Mouse (Mus musculus): ENCODE results near the gene Dusp1. TPM values are rescaled to one million over a fixed set of nuclear protein-coding genes. Genes with fewer than 3 reads are reported as not detected.

Dusp1 gene
- polyA plus RNA-seq, 1 experiment from 2014 or later, result 28.3 TPM

DNA sequence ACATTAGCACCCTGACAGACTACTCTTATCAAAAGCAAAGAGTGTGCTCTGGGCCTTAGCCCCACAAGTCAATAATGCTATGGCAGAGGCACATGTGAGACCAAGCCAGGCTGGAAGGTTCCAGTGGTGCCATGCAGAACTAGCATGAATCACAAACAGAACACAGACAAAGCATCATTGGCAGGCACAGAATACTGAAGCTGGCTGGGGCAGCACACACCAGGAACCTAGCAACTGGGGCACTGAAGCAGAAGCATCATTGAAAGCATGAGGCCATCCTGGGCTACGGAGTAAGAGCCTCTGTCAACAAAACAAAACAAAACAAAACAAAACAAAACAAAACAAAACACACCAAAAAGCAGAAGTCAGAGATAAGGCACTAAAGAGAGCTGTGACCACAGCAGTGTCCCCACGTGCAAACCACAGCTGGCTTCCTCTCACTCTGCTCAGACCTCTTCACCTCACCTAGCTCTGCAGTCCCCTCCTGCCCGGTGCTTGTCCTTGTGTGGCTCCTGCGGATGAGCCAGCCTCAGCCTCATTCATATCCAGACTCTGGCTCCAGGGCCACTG, 29.4 kb downstream of the Dusp1 start:
- 28% methylated on average over 4 of the region's 4 CpGs for WGBS (ENCODE audit: missing documents)
- Histone ChIP-seq H3K4me3 (ENCODE audit: inconsistent target) (no peak overlapping the region), H3K27ac (peak overlapping the region; percentile 97), H3K36me3 (ENCODE audit: inconsistent target) (no peaks in the 10 kb centered on the region), H3K79me2 (ENCODE audit: inconsistent target) (no peaks in the 10 kb centered on the region)

DNA sequence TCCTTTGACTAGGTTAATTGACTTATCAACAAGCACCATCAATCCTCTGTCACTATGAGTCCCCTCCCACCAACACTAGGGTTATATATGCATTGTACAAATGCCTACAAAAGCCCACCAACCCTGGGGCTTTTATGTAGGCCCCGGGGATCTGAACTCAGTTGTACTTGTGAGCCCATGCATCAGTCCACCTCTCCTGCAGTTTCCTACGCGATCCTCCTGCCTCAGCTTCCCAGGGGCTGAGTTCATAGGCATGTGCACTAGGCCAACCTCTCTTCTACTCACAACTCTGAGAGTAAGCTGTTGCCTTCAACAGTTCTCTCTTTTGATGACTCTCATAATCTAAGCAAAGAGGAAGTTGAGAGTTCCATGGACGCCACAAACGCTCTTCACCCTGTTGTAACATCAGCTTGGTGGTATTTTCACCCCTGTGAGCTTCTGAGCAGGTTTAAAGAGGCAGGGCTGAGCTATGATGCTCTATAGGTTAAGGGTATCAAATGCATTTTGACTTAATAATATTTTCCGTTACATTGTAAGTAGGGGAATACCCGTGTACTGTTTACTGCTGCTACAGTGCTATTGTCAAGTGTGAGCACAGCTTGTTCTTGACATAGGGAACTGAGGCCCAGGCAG, 30.4 kb downstream of the Dusp1 start:
- Histone ChIP-seq H3K27ac (peak overlapping the region; percentile 97), H3K79me2 (ENCODE audit: inconsistent target) (no peaks in the 10 kb centered on the region), H3K4me3 (ENCODE audit: inconsistent target) (no peak overlapping the region), H3K36me3 (ENCODE audit: inconsistent target) (no peaks in the 10 kb centered on the region)
- WGBS (ENCODE audit: missing documents), result 38% methylated on average over 7 of the region's 7 CpGs

DNA sequence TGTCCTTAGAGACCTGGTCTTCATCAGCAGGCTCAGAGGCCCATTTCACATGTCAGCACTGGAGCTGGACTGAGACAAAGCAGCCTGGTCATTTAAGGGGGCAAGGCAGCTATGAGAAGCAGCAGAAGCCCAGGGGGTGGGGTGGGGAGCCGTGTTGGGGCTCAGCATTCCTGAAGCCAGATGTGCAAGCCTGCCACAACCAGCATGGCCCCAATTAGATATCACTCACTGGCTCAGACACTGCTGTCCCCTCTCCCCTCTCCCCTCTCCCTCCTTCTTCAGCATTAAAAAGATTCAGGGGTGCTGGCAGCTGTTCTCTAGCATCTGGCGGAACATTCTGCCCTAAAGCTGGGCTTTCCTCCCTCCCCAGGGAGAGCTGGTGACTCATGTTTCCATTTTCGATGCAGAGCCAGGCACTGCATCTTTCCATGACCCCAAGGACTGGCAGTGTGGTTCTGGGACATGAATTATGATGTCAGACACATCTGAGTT, 31.3 kb downstream of the Dusp1 start:
- Histone ChIP-seq H3K36me3 (ENCODE audit: inconsistent target) (no peaks in the 10 kb centered on the region), H3K79me2 (ENCODE audit: inconsistent target) (no peaks in the 10 kb centered on the region), H3K27ac (peak overlapping the region; percentile 97), H3K4me3 (ENCODE audit: inconsistent target) (no peak overlapping the region)
- 81% methylated on average over 3 of the region's 3 CpGs for WGBS (ENCODE audit: missing documents)

DNA sequence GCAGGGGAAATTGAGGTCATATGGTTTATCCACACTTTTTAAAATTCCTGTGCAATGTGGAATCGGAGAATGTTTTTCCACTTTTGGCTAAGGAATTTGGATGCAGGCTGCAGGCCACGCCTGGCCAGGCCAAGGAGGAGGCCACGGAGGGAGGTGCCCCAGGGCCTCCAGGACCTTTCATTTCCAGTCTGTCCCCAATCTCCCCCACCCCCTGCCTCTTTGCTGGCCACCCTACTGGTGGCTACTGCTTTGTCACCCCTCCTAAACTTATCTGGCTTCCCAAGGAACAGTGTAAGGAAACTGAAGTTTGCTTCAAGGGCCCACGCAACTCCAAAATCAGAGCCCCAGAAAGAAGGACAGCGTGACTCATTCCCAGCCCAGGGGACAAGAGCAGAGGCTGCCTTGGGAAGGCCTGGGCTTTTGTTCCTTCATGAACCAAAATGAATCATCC, 32.1 kb downstream of the Dusp1 start:
- H3K4me3 ChIP-seq (ENCODE audit: inconsistent target), result no peak overlapping the region
- H3K27ac ChIP-seq, result no peak overlapping the region
- H3K79me2 ChIP-seq (ENCODE audit: inconsistent target), result no peaks in the 10 kb centered on the region
- 97% methylated on average over 5 of the region's 5 CpGs for WGBS (ENCODE audit: missing documents)
- no peaks in the 10 kb centered on the region for H3K36me3 ChIP-seq (ENCODE audit: inconsistent target)

DNA sequence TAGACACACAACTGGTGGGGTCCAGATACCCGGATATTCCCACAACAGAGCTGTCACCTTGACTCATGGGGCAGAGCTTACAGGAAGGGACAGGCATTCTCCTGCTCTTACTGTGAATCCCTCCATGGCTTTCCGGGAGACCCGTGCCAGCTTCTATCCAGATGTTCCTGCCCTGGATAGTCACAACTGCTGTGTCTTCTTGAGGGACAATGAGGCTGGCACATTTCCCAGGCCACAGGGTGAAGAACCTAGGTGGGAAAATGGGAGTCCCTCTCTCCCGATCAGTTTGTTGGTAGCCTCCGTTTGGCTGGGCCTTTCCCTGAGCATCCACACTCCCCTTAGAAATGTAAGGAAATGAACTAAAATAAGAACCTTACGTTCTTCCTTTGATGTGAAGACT, 33.2 kb downstream of the Dusp1 start:
- Histone ChIP-seq H3K27ac (no peak overlapping the region), H3K4me3 (ENCODE audit: inconsistent target) (no peak overlapping the region), H3K36me3 (ENCODE audit: inconsistent target) (no peaks in the 10 kb centered on the region), H3K79me2 (ENCODE audit: inconsistent target) (no peaks in the 10 kb centered on the region)
- 95% methylated on average over 6 of the region's 6 CpGs for WGBS (ENCODE audit: missing documents)

DNA sequence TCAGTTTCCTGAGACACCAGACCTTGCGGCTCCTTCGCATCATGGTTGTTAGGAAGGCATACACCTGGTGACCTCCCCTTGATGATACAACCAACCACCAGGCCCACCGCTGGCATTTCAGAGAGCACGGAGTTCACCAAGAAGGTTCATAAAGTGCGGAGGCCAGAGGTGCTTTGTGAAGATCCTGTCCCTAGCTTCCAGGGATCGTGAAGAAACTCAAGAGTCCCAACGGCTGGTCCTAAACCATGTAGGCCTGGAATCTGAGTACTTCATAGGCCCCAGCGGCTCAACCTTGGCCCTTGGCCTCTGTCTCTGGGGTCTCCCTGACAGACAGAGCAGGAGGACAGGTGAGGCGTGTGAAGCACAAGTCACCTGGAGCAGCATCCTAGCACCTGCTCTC, 34.6 kb downstream of the Dusp1 start:
- Histone ChIP-seq H3K36me3 (ENCODE audit: inconsistent target) (no peaks in the 10 kb centered on the region), H3K79me2 (ENCODE audit: inconsistent target) (no peaks in the 10 kb centered on the region), H3K4me3 (ENCODE audit: inconsistent target) (no peak overlapping the region), H3K27ac (no peak overlapping the region)
- WGBS (ENCODE audit: missing documents), result 93% methylated on average over 9 of the region's 9 CpGs

DNA sequence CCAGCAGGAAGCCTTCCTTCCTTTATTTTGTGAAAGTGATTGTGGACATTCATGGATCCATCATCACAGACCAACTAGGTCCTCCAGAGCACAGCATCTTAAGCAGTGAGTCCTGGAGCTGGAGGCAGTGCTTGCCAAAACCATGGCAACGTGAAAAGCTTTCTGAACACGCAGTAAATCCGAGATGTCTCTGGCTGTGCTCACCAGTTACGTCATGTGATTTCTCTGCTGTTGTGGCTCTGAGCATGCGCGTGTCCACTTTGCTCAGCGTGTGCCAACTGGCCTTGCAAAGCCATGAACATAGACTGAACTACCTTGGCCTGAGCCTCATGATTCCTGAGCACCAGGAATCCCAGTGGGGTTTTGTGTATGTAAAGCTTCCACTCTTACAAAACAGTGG, 36.6 kb downstream of the Dusp1 start:
- 88% methylated on average over 7 of the region's 7 CpGs for WGBS (ENCODE audit: missing documents)
- Histone ChIP-seq H3K36me3 (ENCODE audit: inconsistent target) (no peaks in the 10 kb centered on the region), H3K79me2 (ENCODE audit: inconsistent target) (no peaks in the 10 kb centered on the region), H3K4me3 (ENCODE audit: inconsistent target) (no peak overlapping the region), H3K27ac (no peak overlapping the region)

DNA sequence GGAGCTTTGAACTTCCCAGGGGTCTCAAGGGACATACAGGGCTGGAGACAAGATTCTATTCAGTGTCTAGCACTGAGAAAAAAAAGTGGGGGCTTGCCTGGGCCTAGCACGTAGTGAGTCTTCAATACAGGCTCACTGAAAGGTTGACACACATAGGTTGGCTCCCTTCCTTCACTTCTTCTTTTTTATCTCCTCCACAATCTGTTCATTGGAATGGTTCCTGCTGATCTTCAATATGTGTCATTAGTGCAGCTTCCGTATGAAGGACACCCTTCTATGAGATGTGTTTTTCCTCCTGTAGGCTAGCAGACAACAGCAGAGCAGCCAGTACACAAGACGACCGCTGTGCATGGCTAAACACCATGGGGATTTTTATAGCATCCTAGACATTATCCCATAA, 37.1 kb downstream of the Dusp1 start:
- Histone ChIP-seq H3K27ac (no peak overlapping the region), H3K36me3 (ENCODE audit: inconsistent target) (no peaks in the 10 kb centered on the region)
- WGBS (ENCODE audit: missing documents), result 82% methylated on average over 4 of the region's 4 CpGs

DNA sequence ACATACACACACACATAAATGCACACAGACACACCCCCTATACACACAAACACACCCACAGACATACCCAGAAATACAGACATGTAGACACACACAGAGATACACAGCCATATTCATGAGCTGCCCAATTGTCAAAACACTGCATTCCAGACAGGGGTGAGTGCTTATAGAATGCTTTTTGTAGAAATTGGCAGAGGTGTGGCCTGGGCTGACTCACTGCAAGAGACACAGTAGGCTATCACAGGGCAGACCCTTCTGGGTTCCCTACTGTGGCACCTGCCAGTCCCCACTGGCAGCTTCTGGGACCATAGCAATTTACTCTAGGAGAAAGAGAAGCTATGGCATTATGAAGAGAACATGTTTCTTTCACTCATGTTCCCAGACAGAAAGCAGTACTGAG, 37.6 kb downstream of the Dusp1 start:
- Histone ChIP-seq H3K79me2 (ENCODE audit: inconsistent target) (no peaks in the 10 kb centered on the region), H3K4me3 (ENCODE audit: inconsistent target) (no peak overlapping the region), H3K36me3 (ENCODE audit: inconsistent target) (no peaks in the 10 kb centered on the region), H3K27ac (no peak overlapping the region)

More for the DNA sequence above, 37.1 kb downstream of the Dusp1 start:
- Histone ChIP-seq H3K4me3 (ENCODE audit: inconsistent target) (no peak overlapping the region), H3K79me2 (ENCODE audit: inconsistent target) (no peaks in the 10 kb centered on the region)

DNA sequence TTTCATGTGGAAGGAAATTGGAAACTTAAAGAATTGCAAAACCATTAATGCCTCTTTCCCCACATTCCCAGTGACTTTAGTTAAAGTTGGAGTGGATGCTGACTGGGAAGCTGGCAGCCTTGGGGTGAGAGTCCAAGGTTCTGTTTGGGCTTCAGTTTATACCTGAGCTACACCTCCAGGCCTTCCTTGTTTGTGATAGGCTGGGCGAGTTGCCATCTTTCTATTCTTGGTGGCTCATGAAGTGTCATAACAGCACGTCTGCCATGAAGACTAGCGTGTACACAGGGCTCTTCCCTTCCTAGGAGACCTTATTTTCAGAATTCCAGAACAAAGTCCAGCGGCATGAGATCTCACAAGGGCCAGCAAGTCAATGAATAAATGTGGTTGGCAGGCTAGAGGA, 39.2 kb downstream of the Dusp1 start:
- no peak overlapping the region for H3K27ac ChIP-seq
- no peaks in the 10 kb centered on the region for H3K79me2 ChIP-seq (ENCODE audit: inconsistent target)
- WGBS (ENCODE audit: missing documents), result 91% methylated on average over 4 of the region's 4 CpGs
- H3K4me3 ChIP-seq (ENCODE audit: inconsistent target), result no peak overlapping the region
- H3K36me3 ChIP-seq (ENCODE audit: inconsistent target), result no peaks in the 10 kb centered on the region

DNA sequence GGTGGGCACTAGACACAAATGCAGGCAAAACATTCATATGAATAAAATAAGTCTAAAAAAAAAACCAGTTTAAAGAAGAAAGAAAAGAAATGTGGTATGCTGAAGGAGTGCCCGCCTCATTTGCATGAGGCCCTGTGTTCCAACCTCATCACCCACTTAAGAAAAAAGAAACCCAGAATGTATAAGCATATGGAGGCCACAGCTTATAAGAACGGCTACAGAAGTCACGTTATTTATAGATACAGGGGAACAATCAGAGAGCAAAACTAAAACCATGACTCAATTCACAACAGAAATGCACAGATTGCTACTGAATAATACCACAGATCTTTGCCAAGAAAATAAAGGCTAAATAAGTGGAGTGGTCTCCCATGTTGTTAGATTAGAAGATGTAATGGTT, 43.6 kb downstream of the Dusp1 start:
- H3K36me3 ChIP-seq (ENCODE audit: inconsistent target), result no peaks in the 10 kb centered on the region
- no peak overlapping the region for H3K4me3 ChIP-seq (ENCODE audit: inconsistent target)
- no peaks in the 10 kb centered on the region for H3K79me2 ChIP-seq (ENCODE audit: inconsistent target)
- 82% methylated on average over 3 of the region's 3 CpGs for WGBS (ENCODE audit: missing documents)
- no peak overlapping the region for H3K27ac ChIP-seq

DNA sequence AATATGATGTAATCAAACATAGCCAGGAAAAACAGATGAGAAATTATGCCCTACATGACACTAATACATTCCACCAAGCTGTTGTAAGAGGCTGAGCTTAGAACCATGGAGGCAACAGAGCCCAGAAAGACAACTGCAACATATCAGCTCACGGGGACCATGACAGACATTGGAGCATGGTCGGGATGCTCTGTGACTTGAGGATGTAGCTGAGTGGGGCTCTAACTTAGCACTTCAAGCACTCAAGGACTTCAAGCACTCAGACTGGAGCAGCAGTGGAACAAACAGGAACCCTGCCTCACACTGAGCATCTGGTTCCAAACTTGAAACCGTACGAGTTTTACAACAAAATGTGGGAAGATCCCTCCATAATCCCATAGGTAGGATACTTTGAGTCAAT, 46.3 kb downstream of the Dusp1 start:
- Histone ChIP-seq H3K79me2 (ENCODE audit: inconsistent target) (no peaks in the 10 kb centered on the region), H3K4me3 (ENCODE audit: inconsistent target) (no peak overlapping the region), H3K36me3 (ENCODE audit: inconsistent target) (no peaks in the 10 kb centered on the region), H3K27ac (no peak overlapping the region)
- 91% methylated on average over 4 of the region's 4 CpGs for WGBS (ENCODE audit: missing documents)

DNA sequence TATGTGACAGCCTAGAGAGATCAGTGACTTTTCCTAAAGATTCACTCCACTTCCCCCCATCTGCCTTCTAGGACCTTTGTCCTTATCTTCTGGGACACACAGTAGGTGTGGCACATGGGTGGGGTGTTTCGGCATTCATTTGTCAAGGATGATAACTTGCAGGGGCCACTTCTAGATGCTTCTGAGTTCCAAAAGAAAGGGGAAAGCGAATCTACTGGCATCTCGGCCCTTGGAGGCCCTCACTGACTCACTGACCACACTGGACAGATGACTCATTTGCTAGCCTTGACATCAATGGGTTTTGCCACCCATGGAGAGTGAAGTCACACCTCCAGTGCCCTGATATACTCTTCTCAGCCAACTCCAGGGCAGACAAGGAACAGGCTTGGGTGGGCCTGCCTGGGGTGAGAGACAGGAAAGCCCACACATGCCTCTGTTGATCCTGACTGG, 47.3 kb downstream of the Dusp1 start:
- no peaks in the 10 kb centered on the region for H3K79me2 ChIP-seq (ENCODE audit: inconsistent target)
- no peak overlapping the region for H3K4me3 ChIP-seq (ENCODE audit: inconsistent target)
- peak overlapping the region; percentile 90 for H3K27ac ChIP-seq
- H3K36me3 ChIP-seq (ENCODE audit: inconsistent target), result no peaks in the 10 kb centered on the region
- 25% methylated on average over 3 of the region's 3 CpGs for WGBS (ENCODE audit: missing documents)

DNA sequence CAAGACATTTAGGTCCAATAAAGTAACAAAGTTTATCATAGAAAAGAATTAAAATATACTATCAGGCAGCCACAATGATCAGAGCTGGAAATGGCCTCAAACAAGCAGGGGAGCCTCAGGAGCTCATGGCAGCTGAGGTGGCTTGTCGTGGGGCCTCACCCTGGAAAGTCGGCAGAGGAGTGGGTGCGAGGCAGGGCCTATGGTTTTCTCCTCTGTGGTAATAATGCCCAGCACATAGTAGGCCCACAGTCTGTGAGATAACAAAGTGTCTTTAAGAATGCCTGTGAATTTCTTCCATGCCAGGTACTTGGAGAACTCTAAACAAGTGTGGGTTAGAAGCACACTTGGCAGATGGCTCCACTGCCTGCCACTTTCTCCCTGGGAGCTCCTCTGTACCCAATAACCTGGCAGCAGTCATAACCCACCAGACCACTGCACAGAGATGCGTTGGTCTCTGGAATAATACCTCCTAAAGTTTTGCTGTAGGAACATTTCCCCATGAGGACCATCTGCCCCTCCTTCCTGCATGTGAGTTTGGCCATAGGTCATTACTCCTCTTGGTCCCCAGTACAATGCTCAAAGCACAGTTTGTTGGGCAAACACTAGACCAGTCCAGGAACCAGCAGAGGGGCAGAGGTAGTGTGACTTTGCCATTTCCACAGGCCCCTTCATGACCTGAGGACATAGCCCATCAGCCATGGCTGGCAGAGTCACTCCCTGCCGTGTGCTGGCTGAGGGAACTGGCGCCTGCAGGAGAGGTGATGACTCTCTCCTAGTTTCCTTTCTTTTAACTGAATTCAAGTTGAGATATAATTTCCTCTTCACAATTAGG, 48.3 kb downstream of the Dusp1 start:
- WGBS (ENCODE audit: missing documents), result 60% methylated on average over 6 of the region's 6 CpGs
- Histone ChIP-seq H3K27ac (peak overlapping the region; percentile 90), H3K79me2 (ENCODE audit: inconsistent target) (no peaks in the 10 kb centered on the region), H3K36me3 (ENCODE audit: inconsistent target) (no peaks in the 10 kb centered on the region), H3K4me3 (ENCODE audit: inconsistent target) (no peak overlapping the region)

DNA sequence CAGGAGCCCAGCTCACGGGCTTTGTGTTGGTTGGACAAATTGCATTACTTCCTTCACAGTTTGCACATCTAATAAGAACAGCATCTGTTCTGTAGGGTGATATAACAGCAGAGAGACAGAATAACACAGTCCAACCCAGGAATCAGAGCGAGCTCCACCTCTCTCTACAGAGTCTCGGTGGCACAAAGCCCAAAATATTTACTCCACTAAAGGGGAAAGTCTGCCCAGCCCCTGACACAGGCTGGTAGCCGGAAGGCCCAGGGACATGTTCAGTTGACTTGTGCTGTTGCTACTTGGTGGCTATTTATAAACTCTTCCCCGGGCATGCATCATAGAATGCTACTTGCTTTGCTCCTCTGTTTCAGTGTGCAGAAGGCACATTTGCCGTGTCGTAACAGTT, 49.0 kb downstream of the Dusp1 start:
- H3K27ac ChIP-seq, result peak overlapping the region; percentile 90
- 10% methylated on average over 7 of the region's 7 CpGs for WGBS (ENCODE audit: missing documents)
- no peaks in the 10 kb centered on the region for H3K36me3 ChIP-seq (ENCODE audit: inconsistent target)
- no peaks in the 10 kb centered on the region for H3K79me2 ChIP-seq (ENCODE audit: inconsistent target)
- H3K4me3 ChIP-seq (ENCODE audit: inconsistent target), result no peak overlapping the region
